Mouse (Mus musculus) hindbrain, embryonic 10.5 days (tissue): ENCODE measurements around the gene Map9. TPM values are rescaled to one million over a fixed set of nuclear protein-coding genes. Genes with fewer than 3 reads are reported as not detected.
"Not testable (repeated sequence)": the region's sequence is repeated elsewhere in the genome, so short reads cannot be mapped to it uniquely, and the experiment has no call there.

ENCODE experiments used
- DNase-seq: peaks from one replicate; pipeline ENCODE4 v3.0.0-alpha.2; 2017; ENCODE audit warnings: low spot score
- H3K27ac ChIP-seq: fragments of 300-500 bp; sonication (generic); 2 replicates; pipeline ENCODE4 v1.5.1; 2016; ENCODE audit warnings: mild to moderate bottlenecking, moderate library complexity
- H3K27me3 ChIP-seq: fragments of 300-500 bp; sonication (generic); 2 replicates; pipeline ENCODE4 v1.6.1; 2016; ENCODE audit warnings: mild to moderate bottlenecking; ENCODE audit not compliant: poor library complexity, insufficient read depth, severe bottlenecking
- H3K36me3 ChIP-seq: fragments of 300-500 bp; sonication (generic); 2 replicates; pipeline ENCODE4 v1.6.1; 2016; ENCODE audit warnings: mild to moderate bottlenecking, moderate library complexity
- H3K4me1 ChIP-seq: fragments of 300-500 bp; sonication (generic); replicated peaks from 2 replicates; pipeline ENCODE4 v1.6.1; 2016; ENCODE audit warnings: mild to moderate bottlenecking
- H3K4me3 ChIP-seq: fragments of 300-500 bp; sonication (generic); 2 replicates; pipeline ENCODE4 v1.5.1; 2016; ENCODE audit warnings: mild to moderate bottlenecking, moderate library complexity
- H3K9me3 ChIP-seq: fragments of 300-500 bp; sonication (generic); 2 replicates; pipeline ENCODE4 v1.6.1; 2016; ENCODE audit warnings: mild to moderate bottlenecking, moderate library complexity
- polyA plus RNA-seq: library from polyadenylated mRNA; unstranded; fragments of >200 nt; fragmentation: Nextera tagmentation; extraction: Ambion mirVana; gene quantifications from 2 replicates; pipeline ENCODE4 v1.2.1, GENCODE M21; 2016

The Map9 gene
- polyA plus RNA-seq, 1 experiment from 2014 or later, result 6.9 TPM

DNA sequence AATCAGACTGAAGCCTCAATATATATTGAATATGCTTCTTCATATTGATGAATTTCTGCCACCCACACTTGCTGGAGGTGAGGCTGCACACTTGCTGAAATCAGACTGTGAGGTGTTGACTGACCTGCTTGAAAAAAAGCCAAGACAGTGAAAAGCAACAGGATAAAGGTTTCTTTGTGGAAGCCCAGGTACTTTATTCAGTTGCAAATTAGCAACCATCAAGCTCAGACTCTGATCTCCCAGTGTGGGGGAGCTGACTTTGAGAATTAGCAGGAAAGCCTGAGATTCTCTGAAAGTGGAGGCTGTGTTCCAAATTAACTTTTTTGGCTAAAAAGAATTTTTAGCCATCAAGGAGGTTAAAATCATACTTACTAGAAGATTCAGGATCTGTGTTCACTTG, 83.8 kb downstream of the Map9 start:
- H3K36me3 ChIP-seq, H3K9me3 ChIP-seq, H3K27ac ChIP-seq, H3K4me3 ChIP-seq, DNase-seq, H3K4me1 ChIP-seq, H3K27me3 ChIP-seq: not testable (repeated sequence)

Other genes with a start within 250 kb of the Map9 start
- gene Gucy1a1, start 212.3 kb upstream of the Map9 start, polyA plus RNA-seq, result 2.2 and 3.2 TPM in 2 replicates
- 0.13 and 0.21 TPM in 2 replicates for gene Npy2r, start 190.0 kb downstream of the Map9 start, polyA plus RNA-seq